Mouse (Mus musculus) kidney, embryonic 16.5 days (tissue): Measurements from ENCODE around the gene Mdn1. TPM values are rescaled to one million over a fixed set of nuclear protein-coding genes. Genes with fewer than 3 reads are reported as not detected.

Source experiments
- ATAC-seq: fragments of 200-750 bp; cut with Nextera tagmentation; 2 replicates; pipeline ENCODE4 v1.8.0; 2017; ENCODE audit warnings: moderate TSS enrichment; ENCODE audit not compliant: low FRiP score, low TSS enrichment
- H3K27ac ChIP-seq: fragments of 300-500 bp; sonication (generic); 2 replicates; pipeline ENCODE4 v1.5.1; 2014; ENCODE audit warnings: low read length
- H3K27me3 ChIP-seq: fragments of 300-500 bp; sonication (generic); 2 replicates; pipeline ENCODE4 v1.6.1; 2014; ENCODE audit warnings: low read length, control low read depth, mixed read lengths; ENCODE audit not compliant: insufficient read depth
- H3K36me3 ChIP-seq: fragments of 300-500 bp; sonication (generic); 2 replicates; pipeline ENCODE4 v1.6.1; 2014; ENCODE audit warnings: low read length, control low read depth, mixed read lengths; ENCODE audit not compliant: insufficient read depth
- H3K4me1 ChIP-seq: fragments of 300-500 bp; sonication (generic); 2 replicates; pipeline ENCODE4 v1.6.1; 2014; ENCODE audit warnings: low read length, control low read depth, mixed read lengths; ENCODE audit not compliant: insufficient read depth
- H3K4me2 ChIP-seq: fragments of 300-500 bp; sonication (generic); replicated peaks from 2 replicates; pipeline ENCODE4 v1.6.1; 2014; ENCODE audit warnings: low read depth, low read length
- H3K4me3 ChIP-seq: fragments of 300-500 bp; sonication (generic); 2 replicates; pipeline ENCODE4 v1.5.1; 2014; ENCODE audit warnings: mild to moderate bottlenecking, low read length
- H3K9ac ChIP-seq: fragments of 300-500 bp; sonication (generic); replicated peaks from 2 replicates; pipeline ENCODE4 v1.6.1; 2014; ENCODE audit warnings: low read length
- H3K9me3 ChIP-seq: fragments of 300-500 bp; sonication (generic); 2 replicates; pipeline ENCODE4 v1.6.1; 2016; ENCODE audit warnings: low read length, control low read depth
- WGBS: fragments of 180-500 bp; shearing (Covaris S2); extraction: QIAGEN DNeasy Blood & Tissue Kit; methylation state at CpG from one replicate; pipeline ENCODE4 v1.1.7; 2014; 5-methylcytosine and 5-hydroxymethylcytosine counted together
- polyA plus RNA-seq: library from polyadenylated mRNA; unstranded; fragments of >200 nt; fragmentation: Nextera tagmentation; extraction: Ambion mirVana; gene quantifications from 2 replicates; pipeline ENCODE4 v1.2.1, GENCODE M21; 2015

Mdn1 gene
- polyA plus RNA-seq = 12.1 and 15.6 TPM in 2 replicates

GRCm38 (mm10) chr4:32656918-32657662 lies at the start of gene Mdn1:
Mdn1 (plus strand) TSS chr4:32657119.
- H3K4me3 ChIP-seq = peak within 1 kb of the TSS; percentile 97

GRCm38 (mm10) chr4:32615034-32615881 lies 41.7 kb upstream of the Mdn1 start, which contains the start of gene Casp8ap2:
Casp8ap2 (plus strand) TSS chr4:32615451.
- no peaks in the 10 kb centered on the region for H3K27me3 ChIP-seq
- H3K36me3 ChIP-seq = no peaks in the 10 kb centered on the region
- peak within 1 kb of the TSS; percentile 88 for H3K4me3 ChIP-seq
- H3K9ac ChIP-seq = peak within 1 kb of the TSS; percentile 85
- peak within 1 kb of the TSS; percentile 84 for H3K27ac ChIP-seq
- no peaks in the 10 kb centered on the region for H3K9me3 ChIP-seq
- ATAC-seq = peak; percentile 99
- WGBS = under 1% methylated on average over 66 of the region's 67 CpGs
- H3K4me2 ChIP-seq = peak within 1 kb of the TSS; percentile 64
- H3K4me1 ChIP-seq = peaks cover 16% of the 10 kb centered on the region

More at GRCm38 (mm10) chr4:32656918-32657662, at the start of gene Mdn1:
- under 1% methylated on average over 67 of the region's 68 CpGs for WGBS
- Histone ChIP-seq H3K9ac (peak within 1 kb of the TSS; percentile 78), H3K9me3 (no peaks in the 10 kb centered on the region), H3K27ac (peak within 1 kb of the TSS; percentile 76), H3K27me3 (no peaks in the 10 kb centered on the region), H3K36me3 (0 out of 2 replicates have a peak, but pooled peaks cover 12% of the 10 kb centered on the region), H3K4me1 (peaks cover 8% of the 10 kb centered on the region), H3K4me2 (peak within 1 kb of the TSS; percentile 68)
- ATAC-seq = peak; percentile 92

GRCm38 (mm10) chr4:32621637-32622036 lies 35.3 kb upstream of the Mdn1 start:
- no peak for ATAC-seq
- no peak overlapping the region for H3K9ac ChIP-seq
- H3K27me3 ChIP-seq = no peaks in the 10 kb centered on the region
- H3K4me3 ChIP-seq = no peak overlapping the region
- H3K27ac ChIP-seq = no peak overlapping the region
- H3K4me2 ChIP-seq = no peak overlapping the region
- peaks cover 8% of the 10 kb centered on the region for H3K4me1 ChIP-seq
- H3K9me3 ChIP-seq = no peaks in the 10 kb centered on the region
- H3K36me3 ChIP-seq = peaks cover 6% of the 10 kb centered on the region

GRCm38 (mm10) chr4:32651669-32652068 lies 5.2 kb upstream of the Mdn1 start:
- no peaks in the 10 kb centered on the region for H3K4me1 ChIP-seq
- no peak overlapping the region for H3K27ac ChIP-seq
- no peaks in the 10 kb centered on the region for H3K9me3 ChIP-seq
- no peak for ATAC-seq
- H3K36me3 ChIP-seq = peaks cover 30% of the 10 kb centered on the region
- no peak overlapping the region for H3K9ac ChIP-seq
- WGBS = 76% methylated on average over 5 of the region's 5 CpGs
- no peaks in the 10 kb centered on the region for H3K27me3 ChIP-seq
- no peak overlapping the region for H3K4me2 ChIP-seq
- no peak overlapping the region for H3K4me3 ChIP-seq

- Histone ChIP-seq H3K4me2 (peak overlapping the region; percentile 68), H3K36me3 (peaks cover 18% of the 10 kb centered on the region), H3K9me3 (no peaks in the 10 kb centered on the region), H3K27me3 (no peaks in the 10 kb centered on the region), H3K27ac (peak overlapping the region; percentile 76), H3K4me3 (peak overlapping the region; percentile 97), H3K9ac (peak overlapping the region; percentile 78), H3K4me1 (peaks cover 8% of the 10 kb centered on the region)
- WGBS = 49% methylated on average over 11 of the region's 11 CpGs
- no peak for ATAC-seq
These were observed 594 bp upstream of the Mdn1 start for GRCm38 (mm10) chr4:32656146-32656904.

- H3K9ac ChIP-seq = no peak overlapping the region
- H3K4me1 ChIP-seq = no peaks in the 10 kb centered on the region
- H3K27ac ChIP-seq = no peak overlapping the region
- no peak for ATAC-seq
- H3K4me3 ChIP-seq = no peak overlapping the region
- H3K36me3 ChIP-seq = peaks cover 57% of the 10 kb centered on the region
- H3K4me2 ChIP-seq = no peak overlapping the region
- WGBS = 84% methylated on average over 4 of the region's 4 CpGs
- H3K9me3 ChIP-seq = no peaks in the 10 kb centered on the region
- no peaks in the 10 kb centered on the region for H3K27me3 ChIP-seq
These were observed 8.9 kb downstream of the Mdn1 start for GRCm38 (mm10) chr4:32665843-32666242.

- H3K36me3 ChIP-seq = peaks cover 65% of the 10 kb centered on the region
These were observed 11.4 kb downstream of the Mdn1 start for GRCm38 (mm10) chr4:32668291-32668690.

GRCm38 (mm10) chr4:32669825-32670224 lies 12.9 kb downstream of the Mdn1 start:
- H3K27me3 ChIP-seq = no peaks in the 10 kb centered on the region
- H3K9ac ChIP-seq = no peak overlapping the region
- H3K9me3 ChIP-seq = no peaks in the 10 kb centered on the region
- no peak overlapping the region for H3K27ac ChIP-seq
- WGBS = 88% methylated on average over 2 of the region's 2 CpGs
- H3K4me3 ChIP-seq = no peak overlapping the region
- no peak overlapping the region for H3K4me2 ChIP-seq
- ATAC-seq = no peak
- H3K4me1 ChIP-seq = no peaks in the 10 kb centered on the region
- H3K36me3 ChIP-seq = peaks cover 67% of the 10 kb centered on the region

More at GRCm38 (mm10) chr4:32668291-32668690, 11.4 kb downstream of the Mdn1 start:
- Histone ChIP-seq H3K4me2 (no peak overlapping the region), H3K27me3 (no peaks in the 10 kb centered on the region), H3K9me3 (no peaks in the 10 kb centered on the region), H3K27ac (no peak overlapping the region), H3K4me1 (no peaks in the 10 kb centered on the region), H3K9ac (no peak overlapping the region), H3K4me3 (no peak overlapping the region)
- ATAC-seq = no peak
- WGBS = 96% methylated on average over 1 of the region's 1 CpGs

GRCm38 (mm10) chr4:32674025-32674424 lies 17.1 kb downstream of the Mdn1 start:
- Histone ChIP-seq H3K9me3 (no peaks in the 10 kb centered on the region), H3K4me1 (no peaks in the 10 kb centered on the region), H3K4me2 (no peak overlapping the region), H3K9ac (no peak overlapping the region), H3K27me3 (no peaks in the 10 kb centered on the region), H3K4me3 (no peak overlapping the region), H3K36me3 (peaks cover 61% of the 10 kb centered on the region), H3K27ac (no peak overlapping the region)
- no peak for ATAC-seq
- 88% methylated on average over 2 of the region's 2 CpGs for WGBS
